Mouse (Mus musculus): ENCODE data around the gene Plekho2. TPM values are rescaled to one million over a fixed set of nuclear protein-coding genes. Genes with fewer than 3 reads are reported as not detected.

Gene Plekho2
- total and polyA plus RNA-seq, 2 experiments from 2014 or later, result 8.3 to 21.0 TPM

DNA sequence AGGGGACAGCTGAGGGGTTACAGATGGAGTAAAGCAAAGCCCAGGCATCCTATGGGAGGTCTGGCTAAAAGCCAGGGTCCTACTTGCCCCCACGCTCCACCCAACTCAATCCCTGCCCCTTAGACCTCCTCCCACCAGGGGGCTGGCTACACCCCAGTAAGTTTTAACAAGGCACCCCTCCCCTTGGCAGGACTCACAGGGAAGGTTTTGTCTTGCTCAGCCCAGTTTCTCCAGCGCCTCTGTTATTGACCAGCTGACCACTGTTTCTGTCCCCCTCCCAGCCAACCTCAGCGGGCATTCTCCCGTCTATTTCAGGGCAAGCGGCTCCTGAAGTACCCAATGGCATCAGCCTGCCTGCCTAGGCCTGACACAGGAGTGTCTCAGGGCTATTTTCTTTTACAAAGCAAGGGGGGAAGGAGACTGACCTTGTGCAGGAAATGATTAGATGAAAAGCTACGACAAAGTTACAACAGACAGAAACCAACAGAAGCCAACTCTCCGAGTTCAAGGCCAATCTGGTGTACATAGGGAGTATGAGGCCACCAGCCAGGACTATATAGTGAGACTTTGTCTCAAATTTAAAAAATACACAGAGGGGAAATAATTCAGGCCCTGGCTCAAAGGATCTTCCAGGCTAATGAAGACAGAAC lies 2.9 kb downstream of the Plekho2 start:
- H3K4me3 ChIP-seq (ENCODE audit: low read depth, low read length), result no peak overlapping the region
- TF ChIP-seq CTCF (IDR thresholded peaks at IDR 0.05; ENCODE audit: low read depth) (no peak), EP300 (IDR thresholded peaks at IDR 0.05; ENCODE audit: low read depth) (no peak)
- DNase-seq (ENCODE audit: low spot score), result no peak
- no peaks in the 10 kb centered on the region for H3K27me3 ChIP-seq (ENCODE audit: control insufficient read depth, insufficient read depth, low read length)
- H3K9me3 ChIP-seq (replicated peaks; ENCODE audit: control insufficient read depth, low read length), result no peaks in the 10 kb centered on the region
- H3K27ac ChIP-seq (ENCODE audit: low read depth), result peak overlapping the region; percentile 58
- no peak for ATAC-seq (ENCODE audit: insufficient read depth, low read depth)
- WGBS, result 39% methylated on average over 7 of the region's 7 CpGs
- peaks cover 27% of the 10 kb centered on the region for H3K4me1 ChIP-seq (ENCODE audit: control insufficient read depth, insufficient read depth)
- H3K4me2 ChIP-seq (ENCODE audit: low read depth, low read length), result peak overlapping the region; percentile 20; the same call in 1 of the 2 replicates
- 0 out of 2 replicates have a peak overlapping the region, but pooled peaks have one; percentile 40 for H3K9ac ChIP-seq (replicated peaks; ENCODE audit: low read depth, low read length)
- peaks cover 13% of the 10 kb centered on the region for H3K36me3 ChIP-seq (replicated peaks; ENCODE audit: control insufficient read depth, insufficient read depth, low read length)

DNA sequence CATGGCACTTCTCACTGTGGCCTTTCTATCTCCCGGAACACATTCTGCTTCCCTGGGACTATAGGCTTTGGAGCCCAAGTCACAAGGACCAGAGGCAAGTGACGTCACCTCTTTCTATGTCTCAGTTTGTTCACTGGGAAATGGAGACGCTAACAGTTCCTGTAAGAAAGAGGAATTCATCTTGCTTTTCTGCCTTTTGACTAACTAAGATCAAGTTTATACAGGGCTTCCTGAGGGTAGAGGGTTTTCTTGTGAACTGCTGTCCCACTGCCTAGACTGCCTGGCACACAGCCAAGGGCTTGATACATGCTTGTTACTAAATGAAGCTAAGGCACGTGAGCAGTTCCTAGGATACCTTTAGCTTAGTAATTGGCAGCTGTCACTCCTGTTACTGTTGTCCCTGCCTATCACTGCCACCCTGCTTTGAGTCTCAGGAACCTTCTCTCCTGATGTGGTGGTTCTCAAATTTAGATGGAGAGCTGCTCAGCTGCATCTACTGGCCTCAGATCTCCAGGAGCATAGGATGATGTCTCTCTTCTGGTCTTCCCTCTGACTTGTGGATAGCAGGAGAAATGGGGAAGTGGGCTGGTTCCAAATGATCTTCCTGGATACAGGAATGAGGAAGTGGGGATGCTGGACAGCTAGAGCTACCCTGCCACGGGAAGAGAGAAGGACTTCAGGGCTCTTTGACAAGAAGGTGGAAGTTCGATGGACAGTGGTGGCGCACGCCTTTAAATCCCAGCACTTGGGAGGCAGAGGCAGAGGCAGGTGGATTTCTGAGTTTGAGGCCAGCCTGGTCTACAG lies 4.2 kb downstream of the Plekho2 start:
- 43% methylated on average over 8 of the region's 8 CpGs for WGBS

GRCm38 (mm10) chr9:65574513-65575392 lies 5.1 kb downstream of the Plekho2 start:
- no peak; the same call in 1 of the 2 replicates for ATAC-seq (ENCODE audit: insufficient read depth, low read depth)
- H3K27me3 ChIP-seq (ENCODE audit: control insufficient read depth, insufficient read depth, low read length), result no peaks in the 10 kb centered on the region

More for the DNA sequence above, 4.2 kb downstream of the Plekho2 start:
- TF ChIP-seq EP300 (IDR thresholded peaks at IDR 0.05; ENCODE audit: low read depth) (no peak), CTCF (IDR thresholded peaks at IDR 0.05; ENCODE audit: low read depth) (no peak)
- H3K36me3 ChIP-seq (replicated peaks; ENCODE audit: control insufficient read depth, insufficient read depth, low read length), result peaks cover 17% of the 10 kb centered on the region
- H3K4me2 ChIP-seq (ENCODE audit: low read depth, low read length), result no peak overlapping the region
- H3K9ac ChIP-seq (replicated peaks; ENCODE audit: low read depth, low read length), result no peak overlapping the region
- DNase-seq (ENCODE audit: low spot score) (peak; percentile 76), ATAC-seq (ENCODE audit: insufficient read depth, low read depth) (0 out of 2 replicates have a peak, but pooled peaks have one; percentile 4)
- H3K27me3 ChIP-seq (ENCODE audit: control insufficient read depth, insufficient read depth, low read length), result no peaks in the 10 kb centered on the region
- H3K4me3 ChIP-seq (ENCODE audit: low read depth, low read length), result no peak overlapping the region
- H3K27ac ChIP-seq (ENCODE audit: low read depth), result peak overlapping the region; percentile 76
- peaks cover 27% of the 10 kb centered on the region for H3K4me1 ChIP-seq (ENCODE audit: control insufficient read depth, insufficient read depth)
- no peaks in the 10 kb centered on the region for H3K9me3 ChIP-seq (replicated peaks; ENCODE audit: control insufficient read depth, low read length)

GRCm38 (mm10) chr9:65572837-65573236 lies 7.0 kb downstream of the Plekho2 start:
- no peaks in the 10 kb centered on the region for H3K27me3 ChIP-seq (ENCODE audit: control insufficient read depth, insufficient read depth, low read length)
- DNase-seq (ENCODE audit: low spot score) (no peak), ATAC-seq (ENCODE audit: insufficient read depth, low read depth) (no peak)
- 90% methylated on average over 6 of the region's 6 CpGs for WGBS
- no peak overlapping the region for H3K9ac ChIP-seq (replicated peaks; ENCODE audit: low read depth, low read length)
- no peak overlapping the region for H3K4me3 ChIP-seq (ENCODE audit: low read depth, low read length)
- no peaks in the 10 kb centered on the region for H3K9me3 ChIP-seq (replicated peaks; ENCODE audit: control insufficient read depth, low read length)
- H3K4me1 ChIP-seq (ENCODE audit: control insufficient read depth, insufficient read depth), result peaks cover 27% of the 10 kb centered on the region
- no peak for TF ChIP-seq EP300 (IDR thresholded peaks at IDR 0.05; ENCODE audit: low read depth)
- TF ChIP-seq CTCF (IDR thresholded peaks at IDR 0.05; ENCODE audit: low read depth), result no peak
- no peak overlapping the region for H3K4me2 ChIP-seq (ENCODE audit: low read depth, low read length)
- peaks cover 17% of the 10 kb centered on the region for H3K36me3 ChIP-seq (replicated peaks; ENCODE audit: control insufficient read depth, insufficient read depth, low read length)
- H3K27ac ChIP-seq (ENCODE audit: low read depth), result no peak overlapping the region

More at GRCm38 (mm10) chr9:65574513-65575392, 5.1 kb downstream of the Plekho2 start:
- Histone ChIP-seq H3K36me3 (replicated peaks; ENCODE audit: control insufficient read depth, insufficient read depth, low read length) (peaks cover 17% of the 10 kb centered on the region), H3K27ac (ENCODE audit: low read depth) (peak overlapping the region; percentile 76), H3K4me3 (ENCODE audit: low read depth, low read length) (no peak overlapping the region), H3K4me1 (ENCODE audit: control insufficient read depth, insufficient read depth) (peaks cover 27% of the 10 kb centered on the region), H3K9ac (replicated peaks; ENCODE audit: low read depth, low read length) (no peak overlapping the region), H3K4me2 (ENCODE audit: low read depth, low read length) (no peak overlapping the region), H3K9me3 (replicated peaks; ENCODE audit: control insufficient read depth, low read length) (no peaks in the 10 kb centered on the region)
- TF ChIP-seq EP300 (IDR thresholded peaks at IDR 0.05; ENCODE audit: low read depth), result no peak
- no peak for TF ChIP-seq CTCF (IDR thresholded peaks at IDR 0.05; ENCODE audit: low read depth)
- WGBS, result 57% methylated on average over 11 of the region's 11 CpGs
- no peak for DNase-seq (ENCODE audit: low spot score)

- H3K9ac ChIP-seq (replicated peaks; ENCODE audit: low read depth, low read length), result no peak overlapping the region
- H3K4me3 ChIP-seq (ENCODE audit: low read depth, low read length), result no peak overlapping the region
- no peaks in the 10 kb centered on the region for H3K27me3 ChIP-seq (ENCODE audit: control insufficient read depth, insufficient read depth, low read length)
- ATAC-seq (ENCODE audit: insufficient read depth, low read depth), result peak; percentile 27; the same call in 1 of the 2 replicates
- H3K4me1 ChIP-seq (ENCODE audit: control insufficient read depth, insufficient read depth), result peaks cover 2% of the 10 kb centered on the region
- peaks cover 27% of the 10 kb centered on the region for H3K36me3 ChIP-seq (replicated peaks; ENCODE audit: control insufficient read depth, insufficient read depth, low read length)
- WGBS, result 82% methylated on average over 6 of the region's 6 CpGs
- peak overlapping the region; percentile 64 for H3K27ac ChIP-seq (ENCODE audit: low read depth)
- TF ChIP-seq CTCF (IDR thresholded peaks at IDR 0.05; ENCODE audit: low read depth), result no peak
- no peak for TF ChIP-seq EP300 (IDR thresholded peaks at IDR 0.05; ENCODE audit: low read depth)
- DNase-seq (ENCODE audit: low spot score), result peak; percentile 15
- H3K4me2 ChIP-seq (ENCODE audit: low read depth, low read length), result no peak overlapping the region
- no peaks in the 10 kb centered on the region for H3K9me3 ChIP-seq (replicated peaks; ENCODE audit: control insufficient read depth, low read length)
Measured at GRCm38 (mm10) chr9:65569491-65569971, 10.3 kb downstream of the Plekho2 start.

Measured in heart, postnatal 0 days (tissue).